Mouse (Mus musculus): ENCODE results near the gene Antxr2. TPM values are rescaled to one million over a fixed set of nuclear protein-coding genes. Genes with fewer than 3 reads are reported as not detected.

The Antxr2 gene
- polyA plus RNA-seq, 1 experiment: 0.02 TPM

- Histone ChIP-seq H3K36me3 (ENCODE audit: control insufficient read depth) (no peaks in the 10 kb centered on the region), H3K9me3 (ENCODE audit: control insufficient read depth, low read length) (no peaks in the 10 kb centered on the region), H3K4me3 (replicated peaks) (no peak overlapping the region), H3K4me1 (ENCODE audit: control insufficient read depth) (no peaks in the 10 kb centered on the region), H3K27me3 (ENCODE audit: control insufficient read depth) (no peaks in the 10 kb centered on the region)
- TF ChIP-seq TAL1 (IDR thresholded peaks at IDR 0.05; ENCODE audit: low read length): no peak
- TF ChIP-seq GATA1 (IDR thresholded peaks at IDR 0.05; ENCODE audit: low read length): no peak
Measured at GRCm38 (mm10) chr5:97835418-97835817, 195.4 kb downstream of the Antxr2 start.

GRCm38 (mm10) chr5:97834770-97835169, 196.1 kb downstream of the Antxr2 start:
- no peaks in the 10 kb centered on the region for H3K4me1 ChIP-seq (ENCODE audit: control insufficient read depth)
- no peaks in the 10 kb centered on the region for H3K9me3 ChIP-seq (ENCODE audit: control insufficient read depth, low read length)
- no peak overlapping the region for H3K4me3 ChIP-seq (replicated peaks)
- no peak for TF ChIP-seq TAL1 (IDR thresholded peaks at IDR 0.05; ENCODE audit: low read length)
- no peak for TF ChIP-seq GATA1 (IDR thresholded peaks at IDR 0.05; ENCODE audit: low read length)
- no peaks in the 10 kb centered on the region for H3K27me3 ChIP-seq (ENCODE audit: control insufficient read depth)
- H3K36me3 ChIP-seq (ENCODE audit: control insufficient read depth): no peaks in the 10 kb centered on the region

Other genes starting within 250 kb of the Antxr2 start
- gene Prdm8, start 136.2 kb upstream of the Antxr2 start, polyA plus RNA-seq (2012): 0.02 TPM in 1 of 2 replicates, not detected in the other
- gene Fgf5, start 223.1 kb upstream of the Antxr2 start, polyA plus RNA-seq (2012): not detected in 2 replicates

Data from erythroblast, embryonic 14.5 days (primary cell).